Mouse (Mus musculus): Measurements from ENCODE around the gene Gsx1.

Gene Gsx1

GRCm38 (mm10) chr5:147204905-147205304 lies 16.4 kb downstream of the Gsx1 start:
- in situ Hi-C loops (cut with MboI, MseI) = no loop called here

GRCm38 (mm10) chr5:147207852-147208251 lies 19.4 kb downstream of the Gsx1 start:
- in situ Hi-C loops (cut with MboI, MseI) = no loop called here

GRCm38 (mm10) chr5:147208471-147208870 lies 20.0 kb downstream of the Gsx1 start:
- in situ Hi-C loops (cut with MboI, MseI) = no loop called here

- in situ Hi-C loops (cut with MboI, MseI) = loop anchor here (5.0 kb wide), 3 partner anchors 100 to 245 kb away; no protein-coding TSS in a partner anchor
Measured at GRCm38 (mm10) chr5:147227354-147228112, 39.0 kb downstream of the Gsx1 start.

- in situ Hi-C loops (cut with MboI, MseI) = no loop called here
Measured at GRCm38 (mm10) chr5:147235406-147236309, 47.2 kb downstream of the Gsx1 start.

Data from T-helper 17 cell (primary cell).